Mouse (Mus musculus): ENCODE data around the gene Unc119b. TPM values are rescaled to one million over a fixed set of nuclear protein-coding genes. Genes with fewer than 3 reads are reported as not detected.
"Not testable (repeated sequence)": the region's sequence is repeated elsewhere in the genome, so short reads cannot be mapped to it uniquely, and the experiment has no call there.

Unc119b gene
- polyA plus RNA-seq, 1 experiment from 2014 or later = 17.5 TPM

GRCm38 (mm10) chr5:115116426-115116825 is 18.3 kb downstream of the Unc119b start:
- H3K27ac ChIP-seq (replicated peaks in 1 of 2; ENCODE audit: control insufficient read depth in 1 of 2, insufficient read depth in 1 of 2, low read depth in 2 of 2, low read length in 2 of 2) = no peak overlapping the region
- no peaks in the 10 kb centered on the region for H3K27me3 ChIP-seq (ENCODE audit: control insufficient read depth, insufficient read depth, low read length)
- no peaks in the 10 kb centered on the region for H3K9me3 ChIP-seq (ENCODE audit: control insufficient read depth, low read length)
- no peaks in the 10 kb centered on the region for H3K4me1 ChIP-seq (ENCODE audit: control insufficient read depth in 2 of 2, insufficient read depth in 2 of 2, low read length in 2 of 2)
- no peak overlapping the region for H3K9ac ChIP-seq (ENCODE audit: low read length)
- peaks cover 49% of the 10 kb centered on the region for H3K36me3 ChIP-seq (ENCODE audit: control insufficient read depth, insufficient read depth, low read length)
- 83% methylated on average over 3 of the region's 3 CpGs for whole genome bisulfite sequencing
- no peak overlapping the region for H3K4me2 ChIP-seq (ENCODE audit: low read length)
- H3K4me3 ChIP-seq (ENCODE audit: control insufficient read depth in 1 of 2, insufficient read depth in 1 of 2, low read depth in 1 of 2, low read length in 2 of 2) = no peak overlapping the region
- no peak for ATAC-seq (ENCODE audit: insufficient number of reproducible peaks, insufficient read depth, low FRiP score, low read depth)

GRCm38 (mm10) chr5:115114501-115114900 is 20.3 kb downstream of the Unc119b start:
- Histone ChIP-seq H3K27me3 (ENCODE audit: control insufficient read depth, insufficient read depth, low read length) (no peaks in the 10 kb centered on the region), H3K4me3 (ENCODE audit: control insufficient read depth in 1 of 2, insufficient read depth in 1 of 2, low read depth in 1 of 2, low read length in 2 of 2) (no peak overlapping the region), H3K9ac (ENCODE audit: low read length) (no peak overlapping the region), H3K9me3 (ENCODE audit: control insufficient read depth, low read length) (no peaks in the 10 kb centered on the region), H3K36me3 (ENCODE audit: control insufficient read depth, insufficient read depth, low read length) (peaks cover 68% of the 10 kb centered on the region), H3K27ac (replicated peaks in 1 of 2; ENCODE audit: control insufficient read depth in 1 of 2, insufficient read depth in 1 of 2, low read depth in 2 of 2, low read length in 2 of 2) (no peak overlapping the region), H3K4me1 (ENCODE audit: control insufficient read depth in 2 of 2, insufficient read depth in 2 of 2, low read length in 2 of 2) (no peaks in the 10 kb centered on the region), H3K4me2 (ENCODE audit: low read length) (no peak overlapping the region)
- 92% methylated on average over 8 of the region's 8 CpGs for WGBS
- no peak for ATAC-seq (ENCODE audit: insufficient number of reproducible peaks, insufficient read depth, low FRiP score, low read depth)

DNA sequence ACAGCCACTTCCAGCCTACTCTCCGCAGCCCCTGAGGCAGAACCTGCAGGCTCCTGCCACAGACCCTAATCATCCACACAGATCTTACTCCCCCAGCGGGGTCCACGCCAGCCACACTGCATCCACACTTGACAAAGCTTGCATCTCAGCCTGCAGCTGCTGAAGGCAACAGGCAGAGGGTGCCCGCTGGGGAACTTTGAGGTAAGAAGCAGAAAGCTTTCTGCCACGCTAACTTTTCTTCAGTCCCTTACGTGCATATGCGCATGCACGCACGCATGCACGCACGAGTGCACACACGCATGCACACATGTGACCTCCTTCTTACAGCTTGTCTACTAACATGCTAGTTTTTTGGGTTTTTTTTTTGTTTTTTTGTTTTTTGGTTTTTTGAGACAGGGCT is 21.5 kb downstream of the Unc119b start:
- no peak for ATAC-seq (ENCODE audit: insufficient number of reproducible peaks, insufficient read depth, low FRiP score, low read depth)
- WGBS = 95% methylated on average over 12 of the region's 12 CpGs
- Histone ChIP-seq H3K4me3 (ENCODE audit: control insufficient read depth in 1 of 2, insufficient read depth in 1 of 2, low read depth in 1 of 2, low read length in 2 of 2) (no peak overlapping the region), H3K36me3 (ENCODE audit: control insufficient read depth, insufficient read depth, low read length) (peaks cover 70% of the 10 kb centered on the region), H3K4me1 (ENCODE audit: control insufficient read depth in 2 of 2, insufficient read depth in 2 of 2, low read length in 2 of 2) (no peaks in the 10 kb centered on the region), H3K9ac (ENCODE audit: low read length) (no peak overlapping the region), H3K9me3 (ENCODE audit: control insufficient read depth, low read length) (no peaks in the 10 kb centered on the region), H3K4me2 (ENCODE audit: low read length) (no peak overlapping the region), H3K27ac (replicated peaks in 1 of 2; ENCODE audit: control insufficient read depth in 1 of 2, insufficient read depth in 1 of 2, low read depth in 2 of 2, low read length in 2 of 2) (no peak overlapping the region), H3K27me3 (ENCODE audit: control insufficient read depth, insufficient read depth, low read length) (no peaks in the 10 kb centered on the region)

DNA sequence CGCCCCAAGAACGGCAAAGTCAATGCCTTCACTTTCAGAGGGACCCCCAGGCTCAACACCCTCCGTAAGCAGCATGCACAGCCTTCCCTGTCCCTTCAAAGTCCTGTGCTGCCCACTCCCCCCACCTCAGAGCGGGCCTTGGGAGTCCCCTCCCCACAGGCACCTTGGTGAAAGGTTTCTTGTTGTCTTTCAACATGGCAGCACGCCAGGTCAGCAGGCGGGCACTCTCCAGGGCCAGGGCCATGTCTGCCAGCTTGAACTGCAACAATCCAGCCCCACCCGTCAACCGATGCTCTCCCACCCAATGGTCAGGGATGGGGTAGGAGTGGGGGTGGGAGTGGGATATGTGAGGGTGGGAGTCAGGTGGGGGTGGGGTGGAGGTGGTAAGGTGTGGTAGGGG is 23.6 kb downstream of the Unc119b start:
- no peak overlapping the region for H3K9ac ChIP-seq (ENCODE audit: low read length)
- no peak for ATAC-seq (ENCODE audit: insufficient number of reproducible peaks, insufficient read depth, low FRiP score, low read depth)
- no peak overlapping the region for H3K4me3 ChIP-seq (ENCODE audit: control insufficient read depth in 1 of 2, insufficient read depth in 1 of 2, low read depth in 1 of 2, low read length in 2 of 2)
- H3K36me3 ChIP-seq (ENCODE audit: control insufficient read depth, insufficient read depth, low read length) = peaks cover 68% of the 10 kb centered on the region
- no peaks in the 10 kb centered on the region for H3K27me3 ChIP-seq (ENCODE audit: control insufficient read depth, insufficient read depth, low read length)
- WGBS = 91% methylated on average over 8 of the region's 8 CpGs
- H3K4me2 ChIP-seq (ENCODE audit: low read length) = no peak overlapping the region
- no peak overlapping the region for H3K27ac ChIP-seq (replicated peaks in 1 of 2; ENCODE audit: control insufficient read depth in 1 of 2, insufficient read depth in 1 of 2, low read depth in 2 of 2, low read length in 2 of 2)
- H3K4me1 ChIP-seq (ENCODE audit: control insufficient read depth in 2 of 2, insufficient read depth in 2 of 2, low read length in 2 of 2) = no peaks in the 10 kb centered on the region
- no peaks in the 10 kb centered on the region for H3K9me3 ChIP-seq (ENCODE audit: control insufficient read depth, low read length)

DNA sequence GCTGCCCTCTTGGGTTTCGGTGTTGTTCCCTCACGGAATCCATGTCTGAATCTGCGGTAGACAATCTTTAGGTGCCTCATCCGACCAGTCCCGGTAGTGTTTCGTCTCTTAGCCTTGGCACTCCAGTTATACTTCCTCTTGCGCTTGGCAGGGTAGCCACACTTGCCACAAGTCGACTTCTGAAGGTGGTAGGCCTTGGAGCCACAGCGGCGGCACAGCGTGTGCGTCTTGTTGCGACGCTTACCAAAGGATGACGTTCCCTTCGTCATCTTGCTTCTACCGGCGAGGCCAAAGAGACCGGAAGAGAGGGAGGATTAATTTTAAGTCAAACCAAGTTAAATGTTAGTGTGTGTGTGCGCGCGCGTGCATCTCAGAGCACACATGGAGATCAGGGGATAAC is 31.5 kb downstream of the Unc119b start:
- not testable (repeated sequence) for H3K27ac ChIP-seq (replicated peaks in 1 of 2; ENCODE audit: control insufficient read depth in 1 of 2, insufficient read depth in 1 of 2, low read depth in 2 of 2, low read length in 2 of 2); ATAC-seq (ENCODE audit: insufficient number of reproducible peaks, insufficient read depth, low FRiP score, low read depth); H3K4me3 ChIP-seq (ENCODE audit: control insufficient read depth in 1 of 2, insufficient read depth in 1 of 2, low read depth in 1 of 2, low read length in 2 of 2); H3K4me2 ChIP-seq (ENCODE audit: low read length); H3K27me3 ChIP-seq (ENCODE audit: control insufficient read depth, insufficient read depth, low read length); H3K9me3 ChIP-seq (ENCODE audit: control insufficient read depth, low read length); H3K9ac ChIP-seq (ENCODE audit: low read length); H3K4me1 ChIP-seq (ENCODE audit: control insufficient read depth in 2 of 2, insufficient read depth in 2 of 2, low read length in 2 of 2)
- peaks cover 45% of the 10 kb centered on the region for H3K36me3 ChIP-seq (ENCODE audit: control insufficient read depth, insufficient read depth, low read length)
- WGBS = 96% methylated on average over 23 of the region's 23 CpGs

DNA sequence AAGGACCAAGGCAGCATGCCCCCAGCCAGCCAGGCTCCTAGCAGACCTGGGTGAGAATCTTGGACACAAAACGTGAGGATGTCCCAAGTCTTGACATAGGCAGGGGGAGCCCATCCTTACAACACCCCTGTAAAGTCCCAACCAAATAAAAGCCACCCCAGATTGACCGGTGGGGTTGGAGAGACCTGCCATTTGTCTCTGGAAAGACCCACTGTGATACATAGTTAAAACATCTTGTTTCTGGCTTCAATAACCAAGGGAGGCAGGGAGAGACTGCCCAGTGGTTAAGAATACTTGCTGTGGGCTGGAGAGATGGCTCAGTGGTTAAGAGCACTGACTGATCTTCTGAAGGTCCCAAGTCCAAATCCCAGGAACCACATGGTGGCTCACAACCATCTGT is 32.5 kb downstream of the Unc119b start:
- Histone ChIP-seq H3K4me2 (ENCODE audit: low read length) (no peak overlapping the region), H3K4me3 (ENCODE audit: control insufficient read depth in 1 of 2, insufficient read depth in 1 of 2, low read depth in 1 of 2, low read length in 2 of 2) (no peak overlapping the region), H3K36me3 (ENCODE audit: control insufficient read depth, insufficient read depth, low read length) (peaks cover 49% of the 10 kb centered on the region), H3K27ac (replicated peaks in 1 of 2; ENCODE audit: control insufficient read depth in 1 of 2, insufficient read depth in 1 of 2, low read depth in 2 of 2, low read length in 2 of 2) (no peak overlapping the region), H3K4me1 (ENCODE audit: control insufficient read depth in 2 of 2, insufficient read depth in 2 of 2, low read length in 2 of 2) (no peaks in the 10 kb centered on the region), H3K27me3 (ENCODE audit: control insufficient read depth, insufficient read depth, low read length) (no peaks in the 10 kb centered on the region), H3K9me3 (ENCODE audit: control insufficient read depth, low read length) (no peaks in the 10 kb centered on the region), H3K9ac (ENCODE audit: low read length) (no peak overlapping the region)
- 80% methylated on average over 2 of the region's 2 CpGs for WGBS
- no peak for ATAC-seq (ENCODE audit: insufficient number of reproducible peaks, insufficient read depth, low FRiP score, low read depth)

DNA sequence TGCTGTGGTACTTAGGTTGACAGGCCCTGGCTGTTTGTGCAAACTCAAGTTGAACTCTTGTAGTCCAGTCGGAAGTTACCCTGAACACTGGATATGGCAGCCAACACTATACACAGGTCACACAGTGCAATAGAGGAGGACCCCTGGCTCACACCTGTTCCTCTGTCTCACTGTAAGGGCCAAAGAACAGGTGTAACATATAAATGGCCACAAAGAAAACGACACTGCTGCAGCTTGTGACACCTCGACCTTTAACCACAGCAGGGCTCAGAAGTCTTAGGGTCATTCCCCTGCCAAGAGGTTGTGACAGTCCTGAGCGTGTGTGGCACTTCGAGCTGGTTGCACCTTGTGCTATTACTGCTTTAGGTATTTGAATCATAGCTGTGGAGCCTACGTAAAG is 34.3 kb downstream of the Unc119b start:
- Histone ChIP-seq H3K27ac (replicated peaks in 1 of 2; ENCODE audit: control insufficient read depth in 1 of 2, insufficient read depth in 1 of 2, low read depth in 2 of 2, low read length in 2 of 2) (no peak overlapping the region), H3K4me2 (ENCODE audit: low read length) (no peak overlapping the region), H3K27me3 (ENCODE audit: control insufficient read depth, insufficient read depth, low read length) (no peaks in the 10 kb centered on the region), H3K4me3 (ENCODE audit: control insufficient read depth in 1 of 2, insufficient read depth in 1 of 2, low read depth in 1 of 2, low read length in 2 of 2) (no peak overlapping the region), H3K36me3 (ENCODE audit: control insufficient read depth, insufficient read depth, low read length) (peaks cover 66% of the 10 kb centered on the region), H3K9me3 (ENCODE audit: control insufficient read depth, low read length) (no peaks in the 10 kb centered on the region), H3K9ac (ENCODE audit: low read length) (no peak overlapping the region), H3K4me1 (ENCODE audit: control insufficient read depth in 2 of 2, insufficient read depth in 2 of 2, low read length in 2 of 2) (no peaks in the 10 kb centered on the region)
- ATAC-seq (ENCODE audit: insufficient number of reproducible peaks, insufficient read depth, low FRiP score, low read depth) = no peak
- 88% methylated on average over 6 of the region's 6 CpGs for WGBS

GRCm38 (mm10) chr5:115099991-115100390 is 34.8 kb downstream of the Unc119b start:
- Histone ChIP-seq H3K4me3 (ENCODE audit: control insufficient read depth in 1 of 2, insufficient read depth in 1 of 2, low read depth in 1 of 2, low read length in 2 of 2) (no peak overlapping the region), H3K4me1 (ENCODE audit: control insufficient read depth in 2 of 2, insufficient read depth in 2 of 2, low read length in 2 of 2) (no peaks in the 10 kb centered on the region; a peak in 1 of 4 replicates), H3K4me2 (ENCODE audit: low read length) (no peak overlapping the region), H3K27ac (replicated peaks in 1 of 2; ENCODE audit: control insufficient read depth in 1 of 2, insufficient read depth in 1 of 2, low read depth in 2 of 2, low read length in 2 of 2) (no peak overlapping the region), H3K36me3 (ENCODE audit: control insufficient read depth, insufficient read depth, low read length) (peaks cover 70% of the 10 kb centered on the region), H3K9ac (ENCODE audit: low read length) (no peak overlapping the region), H3K27me3 (ENCODE audit: control insufficient read depth, insufficient read depth, low read length) (no peaks in the 10 kb centered on the region), H3K9me3 (ENCODE audit: control insufficient read depth, low read length) (no peaks in the 10 kb centered on the region)
- 80% methylated on average over 9 of the region's 9 CpGs for WGBS
- no peak for ATAC-seq (ENCODE audit: insufficient number of reproducible peaks, insufficient read depth, low FRiP score, low read depth)

Measured in heart, embryonic 14.5 days (tissue).